Mouse (Mus musculus) G1E (cell line): ENCODE results near the gene Rrp1b.

ENCODE experiments used
- CTCF ChIP-seq: IDR thresholded peaks from 2 replicates; pipeline ENCODE4 v1.5.1; 2012; ENCODE audit warnings: low read depth, low read length, inconsistent platforms, mixed read lengths
- GATA1 ChIP-seq: IDR thresholded peaks from 2 replicates; pipeline ENCODE4 v1.6.1; 2012; ENCODE audit warnings: borderline replicate concordance, low read length, inconsistent platforms, mixed read lengths
- TAL1 ChIP-seq: conservative IDR thresholded peaks from 2 replicates; pipeline ENCODE4 v1.6.1; 2012; ENCODE audit warnings: low read depth, low read length, inconsistent platforms, mixed read lengths

DNA sequence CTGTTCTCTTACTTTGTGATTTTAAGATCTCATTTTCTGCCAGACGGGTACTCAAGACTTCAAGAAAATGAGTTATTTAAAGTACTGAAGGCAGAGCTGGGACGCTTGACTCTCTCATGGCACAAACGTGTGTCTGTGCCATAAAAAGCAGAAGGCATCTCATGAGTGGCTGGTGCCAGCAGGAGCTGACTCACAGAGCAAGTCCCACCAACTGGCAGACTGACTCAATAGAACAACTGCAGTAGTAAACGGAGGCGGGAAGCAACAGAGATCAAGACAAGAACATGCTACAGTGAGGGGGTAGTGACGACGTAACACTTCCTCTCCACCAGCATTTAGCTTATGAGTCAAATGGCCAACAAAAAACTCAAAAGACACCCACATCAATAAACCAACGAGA, 12.8 kb upstream of the Rrp1b start:
- no peak for TF ChIP-seq CTCF
- no peak for TF ChIP-seq TAL1
- TF ChIP-seq GATA1, result no peak
